Mouse (Mus musculus): ENCODE data around the gene Cfap54. TPM values are rescaled to one million over a fixed set of nuclear protein-coding genes. Genes with fewer than 3 reads are reported as not detected.

Cfap54 gene
- polyA plus RNA-seq, 1 experiment from 2014 or later = 0.07 TPM

DNA sequence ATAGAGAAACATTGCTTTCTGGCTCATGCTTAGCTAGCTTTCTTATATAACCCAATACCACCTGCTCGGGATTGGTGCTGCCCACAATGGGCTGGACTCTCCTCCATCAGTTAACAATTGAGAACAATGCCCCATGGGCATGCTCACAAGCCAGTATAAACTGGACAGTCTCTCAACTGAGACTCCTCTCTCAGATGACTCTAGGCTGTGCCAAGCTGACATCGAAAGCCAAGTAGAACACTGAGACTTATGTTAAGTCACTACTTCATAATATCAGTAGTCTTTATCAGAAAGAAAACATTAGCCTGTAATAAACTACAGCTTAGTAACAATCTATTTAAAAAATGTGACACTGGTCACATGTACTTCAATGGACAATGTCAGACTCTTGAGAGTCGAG lies 35.2 kb upstream of the Cfap54 start:
- WGBS = 79% methylated on average over 3 of the region's 3 CpGs
- ATAC-seq (ENCODE audit: insufficient number of reproducible peaks, insufficient read depth, low FRiP score, low TSS enrichment, low read depth) = no peak
- H3K9ac ChIP-seq = no peak overlapping the region
- no peaks in the 10 kb centered on the region for H3K36me3 ChIP-seq
- no peaks in the 10 kb centered on the region for H3K4me1 ChIP-seq
- H3K27me3 ChIP-seq = no peaks in the 10 kb centered on the region
- no peak overlapping the region for H3K4me2 ChIP-seq
- H3K9me3 ChIP-seq = no peaks in the 10 kb centered on the region
- H3K4me3 ChIP-seq = no peak overlapping the region
- no peak overlapping the region for H3K27ac ChIP-seq

DNA sequence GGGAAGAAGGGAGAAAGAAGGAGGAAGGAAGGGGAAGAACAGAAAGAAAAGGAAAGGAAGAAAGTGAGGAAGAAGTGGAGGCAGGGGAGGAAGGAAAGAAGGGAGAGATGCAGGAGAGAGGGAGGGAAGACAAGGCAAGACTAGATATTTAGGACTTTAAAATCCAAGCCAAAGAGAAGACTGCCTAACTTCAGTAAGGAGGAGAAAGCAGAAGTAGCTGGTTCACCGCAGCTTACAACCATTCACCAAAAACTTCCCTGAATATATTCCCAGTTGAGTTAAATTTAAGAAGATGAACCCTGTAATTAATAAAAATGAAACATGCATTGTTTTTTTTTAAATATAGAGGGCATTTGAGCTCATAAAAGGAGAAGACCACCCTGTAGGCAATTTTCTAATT lies 34.3 kb upstream of the Cfap54 start:
- no peaks in the 10 kb centered on the region for H3K4me1 ChIP-seq
- H3K4me3 ChIP-seq = no peak overlapping the region
- 93% methylated on average over 1 of the region's 1 CpGs for WGBS
- no peak for ATAC-seq (ENCODE audit: insufficient number of reproducible peaks, insufficient read depth, low FRiP score, low TSS enrichment, low read depth)
- H3K9ac ChIP-seq = no peak overlapping the region
- no peaks in the 10 kb centered on the region for H3K27me3 ChIP-seq
- H3K9me3 ChIP-seq = no peaks in the 10 kb centered on the region
- H3K27ac ChIP-seq = no peak overlapping the region
- no peak overlapping the region for H3K4me2 ChIP-seq
- no peaks in the 10 kb centered on the region for H3K36me3 ChIP-seq

DNA sequence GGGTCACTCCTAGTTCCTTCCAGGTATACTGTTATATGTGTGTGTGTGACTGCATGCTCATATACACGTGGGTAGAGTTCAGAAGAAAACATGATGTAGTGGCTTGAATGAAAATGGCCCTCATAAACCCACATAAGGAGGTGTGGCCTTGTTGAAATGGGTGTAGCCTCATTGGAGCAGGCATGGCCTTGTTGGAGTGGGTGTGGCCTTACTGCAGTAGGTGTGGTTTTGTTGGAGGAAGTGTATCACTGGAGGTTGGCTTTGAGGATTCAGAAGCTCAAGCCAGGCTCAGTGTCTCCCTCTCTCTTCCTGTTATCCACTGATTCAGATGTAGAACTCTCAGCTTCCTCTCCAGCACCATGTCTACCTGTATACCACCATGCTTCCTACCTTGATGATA lies 33.4 kb upstream of the Cfap54 start:
- WGBS = 76% methylated on average over 1 of the region's 1 CpGs
- H3K4me1 ChIP-seq = no peaks in the 10 kb centered on the region
- no peaks in the 10 kb centered on the region for H3K9me3 ChIP-seq
- no peak overlapping the region for H3K9ac ChIP-seq
- no peak overlapping the region for H3K27ac ChIP-seq
- no peaks in the 10 kb centered on the region for H3K27me3 ChIP-seq
- no peak overlapping the region for H3K4me2 ChIP-seq
- H3K36me3 ChIP-seq = no peaks in the 10 kb centered on the region
- no peak overlapping the region for H3K4me3 ChIP-seq
- no peak for ATAC-seq (ENCODE audit: insufficient number of reproducible peaks, insufficient read depth, low FRiP score, low TSS enrichment, low read depth)

DNA sequence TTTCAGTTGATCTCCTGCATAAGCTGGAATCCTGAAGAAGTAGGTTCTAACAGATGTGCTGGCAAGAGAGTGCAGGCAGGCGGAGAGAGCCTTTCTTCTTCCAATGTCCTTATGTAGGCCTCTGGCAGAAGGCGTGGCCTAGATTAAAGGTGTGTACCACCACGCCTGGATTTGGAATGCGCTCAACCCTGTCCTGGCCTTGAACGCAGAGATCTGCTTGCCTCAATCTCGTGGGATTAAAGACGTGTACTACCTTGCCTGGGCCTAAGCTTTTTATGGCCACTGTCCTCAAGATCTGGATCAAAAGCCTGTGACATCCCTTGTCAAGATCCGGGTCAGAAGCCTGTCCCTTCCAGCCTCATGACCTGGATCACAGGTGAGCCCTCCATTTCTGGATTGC lies 32.5 kb upstream of the Cfap54 start:
- H3K4me1 ChIP-seq = no peaks in the 10 kb centered on the region
- H3K9me3 ChIP-seq = no peaks in the 10 kb centered on the region
- no peak overlapping the region for H3K4me3 ChIP-seq
- no peaks in the 10 kb centered on the region for H3K36me3 ChIP-seq
- no peak overlapping the region for H3K9ac ChIP-seq
- WGBS = 85% methylated on average over 8 of the region's 8 CpGs
- no peaks in the 10 kb centered on the region for H3K27me3 ChIP-seq
- H3K27ac ChIP-seq = no peak overlapping the region
- no peak for ATAC-seq (ENCODE audit: insufficient number of reproducible peaks, insufficient read depth, low FRiP score, low TSS enrichment, low read depth)
- H3K4me2 ChIP-seq = no peak overlapping the region

DNA sequence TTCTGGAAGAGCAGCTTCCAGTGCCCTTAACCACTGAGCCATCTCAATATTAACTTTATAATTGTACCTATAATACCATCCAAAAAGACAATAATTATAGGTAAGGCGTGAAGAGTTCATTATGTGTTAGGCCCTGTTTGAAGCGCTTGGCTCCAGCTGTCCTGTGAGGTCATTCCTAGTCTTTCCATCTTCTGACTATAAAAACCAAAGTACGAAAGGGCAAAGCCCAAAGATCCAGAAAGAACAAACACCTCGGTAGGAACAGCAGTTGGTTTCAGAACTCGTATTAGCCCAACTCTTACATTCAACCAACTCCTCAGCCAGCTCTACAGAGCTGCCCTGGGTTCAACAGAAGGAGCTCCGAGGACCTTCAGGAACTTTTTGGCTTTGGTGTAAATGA lies 30.6 kb upstream of the Cfap54 start:
- Histone ChIP-seq H3K9me3 (no peaks in the 10 kb centered on the region), H3K4me3 (no peak overlapping the region), H3K36me3 (no peaks in the 10 kb centered on the region), H3K27me3 (no peaks in the 10 kb centered on the region), H3K4me2 (no peak overlapping the region), H3K4me1 (no peaks in the 10 kb centered on the region), H3K27ac (no peak overlapping the region), H3K9ac (no peak overlapping the region)
- ATAC-seq (ENCODE audit: insufficient number of reproducible peaks, insufficient read depth, low FRiP score, low TSS enrichment, low read depth) = no peak
- WGBS = 92% methylated on average over 6 of the region's 6 CpGs

DNA sequence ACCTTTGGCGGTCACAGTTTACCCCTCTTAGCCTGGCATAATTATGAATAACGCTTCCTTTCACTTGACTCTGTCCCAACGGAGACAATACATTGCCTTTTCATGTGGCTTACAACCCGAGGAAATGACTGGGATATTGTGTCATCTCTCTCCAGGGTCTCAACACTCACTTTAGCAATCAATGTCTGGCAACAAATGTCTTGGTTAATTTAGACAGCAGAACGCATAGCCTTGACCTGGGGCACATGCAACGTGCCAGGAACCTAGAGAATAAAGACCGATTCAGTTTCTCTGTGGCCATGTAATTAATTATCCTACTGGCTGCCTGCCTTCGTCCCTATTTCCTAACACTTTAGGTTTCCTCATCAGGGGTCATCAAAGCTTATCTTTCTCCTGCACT lies 30.0 kb upstream of the Cfap54 start:
- H3K9me3 ChIP-seq = no peaks in the 10 kb centered on the region

DNA sequence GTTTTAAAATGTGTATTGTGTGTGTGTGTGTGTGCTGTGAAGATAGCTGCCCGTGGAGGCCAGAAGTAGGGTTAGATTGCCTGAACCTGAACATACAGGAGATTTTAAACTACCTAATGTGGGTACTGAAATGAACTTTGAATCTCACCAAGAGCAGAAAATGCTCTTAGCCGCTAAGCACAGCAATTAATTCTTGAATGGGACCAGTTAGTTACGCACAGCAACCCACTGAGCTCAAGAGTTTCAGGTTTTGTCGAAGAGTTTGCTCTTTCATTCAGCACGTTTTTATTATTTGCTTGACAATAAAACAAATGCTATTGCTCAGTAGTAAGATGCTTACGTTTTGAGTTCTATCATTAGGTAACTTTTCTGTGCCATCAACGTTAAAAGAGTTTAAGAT lies 23.9 kb upstream of the Cfap54 start:
- Histone ChIP-seq H3K9ac (no peak overlapping the region), H3K4me3 (no peak overlapping the region), H3K4me2 (no peak overlapping the region), H3K4me1 (peaks cover 8% of the 10 kb centered on the region; the same call in 1 of the 2 replicates), H3K27ac (no peak overlapping the region), H3K9me3 (no peaks in the 10 kb centered on the region), H3K27me3 (no peaks in the 10 kb centered on the region), H3K36me3 (no peaks in the 10 kb centered on the region)
- 78% methylated on average over 7 of the region's 7 CpGs for WGBS
- ATAC-seq (ENCODE audit: insufficient number of reproducible peaks, insufficient read depth, low FRiP score, low TSS enrichment, low read depth) = no peak

More for the DNA sequence above, 30.0 kb upstream of the Cfap54 start:
- Histone ChIP-seq H3K4me2 (no peak overlapping the region), H3K4me3 (no peak overlapping the region), H3K9ac (no peak overlapping the region), H3K27ac (no peak overlapping the region), H3K36me3 (no peaks in the 10 kb centered on the region), H3K4me1 (no peaks in the 10 kb centered on the region), H3K27me3 (no peaks in the 10 kb centered on the region)
- WGBS = 59% methylated on average over 8 of the region's 8 CpGs
- ATAC-seq (ENCODE audit: insufficient number of reproducible peaks, insufficient read depth, low FRiP score, low TSS enrichment, low read depth) = no peak

DNA sequence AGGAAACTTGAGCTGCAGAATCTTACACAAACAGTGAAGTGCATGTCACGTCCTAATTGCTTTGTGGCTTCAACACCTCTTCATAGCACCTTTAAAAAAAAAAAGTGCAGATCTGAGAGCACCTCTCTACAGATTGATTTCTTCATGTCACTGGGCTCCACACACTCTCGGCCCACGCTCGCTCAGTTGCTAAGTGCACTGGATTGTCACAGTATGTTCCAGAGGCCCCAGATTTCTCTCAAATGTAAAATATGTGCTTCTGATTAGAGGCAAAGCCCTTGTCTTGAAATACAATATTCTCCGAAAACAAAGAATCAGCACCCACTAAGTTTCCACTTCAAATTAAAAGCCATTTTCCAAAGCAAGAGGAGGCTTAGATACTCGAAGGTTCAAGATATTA lies 22.9 kb upstream of the Cfap54 start:
- H3K27ac ChIP-seq = no peak overlapping the region
- no peaks in the 10 kb centered on the region for H3K36me3 ChIP-seq
- H3K4me3 ChIP-seq = no peak overlapping the region
- H3K9me3 ChIP-seq = no peaks in the 10 kb centered on the region
- peaks cover 8% of the 10 kb centered on the region; the same call in 1 of the 2 replicates for H3K4me1 ChIP-seq
- no peaks in the 10 kb centered on the region for H3K27me3 ChIP-seq
- ATAC-seq (ENCODE audit: insufficient number of reproducible peaks, insufficient read depth, low FRiP score, low TSS enrichment, low read depth) = no peak
- 36% methylated on average over 6 of the region's 6 CpGs for WGBS
- H3K4me2 ChIP-seq = no peak overlapping the region
- H3K9ac ChIP-seq = no peak overlapping the region

DNA sequence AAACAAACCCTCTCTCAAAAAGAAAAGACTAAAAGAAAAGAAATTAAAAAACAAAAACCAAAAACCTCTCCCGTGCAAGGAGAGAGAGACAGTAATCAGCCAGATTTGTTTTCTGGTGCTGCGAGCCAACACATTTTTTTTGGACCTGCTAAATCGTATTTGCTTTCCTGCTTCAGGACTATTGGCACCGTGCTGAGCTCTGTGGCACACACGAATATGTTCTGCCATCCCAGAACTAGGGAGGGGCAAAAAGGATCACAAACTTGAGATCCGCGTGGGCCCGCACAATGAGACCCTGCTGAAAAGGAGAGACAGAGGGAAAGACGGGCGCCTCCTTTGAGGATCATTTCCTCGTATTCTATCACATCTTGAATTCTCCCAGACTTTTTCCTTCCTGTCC lies 22.3 kb upstream of the Cfap54 start:
- Histone ChIP-seq H3K27me3 (no peaks in the 10 kb centered on the region), H3K4me1 (peaks cover 8% of the 10 kb centered on the region; the same call in 1 of the 2 replicates), H3K9me3 (no peaks in the 10 kb centered on the region), H3K36me3 (no peaks in the 10 kb centered on the region), H3K4me3 (no peak overlapping the region), H3K27ac (no peak overlapping the region), H3K9ac (no peak overlapping the region), H3K4me2 (no peak overlapping the region)
- 65% methylated on average over 11 of the region's 11 CpGs for WGBS
- no peak for ATAC-seq (ENCODE audit: insufficient number of reproducible peaks, insufficient read depth, low FRiP score, low TSS enrichment, low read depth)

DNA sequence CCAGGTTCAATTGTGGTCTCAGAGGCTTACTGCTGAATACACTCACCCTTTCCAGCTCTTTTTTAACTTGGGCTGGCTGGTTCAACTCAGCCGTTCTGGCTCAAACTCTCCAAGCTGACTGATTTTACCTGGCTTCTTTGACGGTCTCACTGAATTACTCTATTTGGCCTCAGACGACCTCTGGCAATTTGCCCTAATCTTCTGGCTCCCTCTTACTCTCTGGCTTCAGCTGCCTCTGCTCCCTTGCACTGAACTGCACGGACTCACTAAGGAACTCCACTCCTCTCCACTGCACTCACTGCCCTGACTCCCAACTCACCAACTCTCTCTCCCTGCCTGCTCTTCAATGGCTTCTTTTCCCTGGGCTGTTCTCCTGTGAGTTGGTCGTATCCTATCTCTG lies 20.9 kb upstream of the Cfap54 start:
- ATAC-seq (ENCODE audit: insufficient number of reproducible peaks, insufficient read depth, low FRiP score, low TSS enrichment, low read depth) = no peak
- no peaks in the 10 kb centered on the region for H3K9me3 ChIP-seq
- 43% methylated on average over 5 of the region's 5 CpGs for WGBS
- H3K36me3 ChIP-seq = no peaks in the 10 kb centered on the region
- H3K4me2 ChIP-seq = no peak overlapping the region
- H3K4me3 ChIP-seq = no peak overlapping the region
- H3K9ac ChIP-seq = no peak overlapping the region
- no peaks in the 10 kb centered on the region for H3K27me3 ChIP-seq
- peaks cover 8% of the 10 kb centered on the region; the same call in 1 of the 2 replicates for H3K4me1 ChIP-seq
- H3K27ac ChIP-seq = no peak overlapping the region

DNA sequence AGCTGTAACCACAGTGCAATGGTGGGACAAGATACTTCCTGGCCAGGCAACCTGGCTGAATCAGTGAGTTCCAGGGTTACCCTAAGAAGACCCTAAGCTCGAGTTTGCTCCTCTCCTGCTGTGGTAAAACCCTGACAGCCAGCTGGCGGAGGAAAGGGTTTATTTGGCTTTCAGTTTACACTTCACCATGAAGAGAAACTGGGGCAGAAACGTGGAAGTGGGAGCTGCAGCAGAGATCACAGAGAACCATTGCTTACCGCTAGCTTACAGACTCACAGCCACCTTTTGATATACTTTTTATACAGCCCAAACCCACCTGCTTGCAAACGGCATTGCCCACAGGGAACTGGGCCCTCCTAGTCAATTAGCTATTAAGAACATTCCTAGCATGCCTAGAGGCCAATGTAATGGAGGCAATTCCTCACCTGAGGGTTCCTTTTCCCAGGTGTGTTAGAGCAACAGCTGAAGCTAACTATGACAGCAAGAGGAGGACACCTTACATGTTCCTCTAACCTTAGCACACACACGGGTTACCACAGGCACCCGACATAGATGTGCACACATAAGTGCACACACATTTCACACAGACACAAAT lies 16.9 kb upstream of the Cfap54 start:
- H3K4me2 ChIP-seq = no peak overlapping the region
- no peak overlapping the region for H3K9ac ChIP-seq
- no peaks in the 10 kb centered on the region for H3K4me1 ChIP-seq
- H3K9me3 ChIP-seq = no peaks in the 10 kb centered on the region
- ATAC-seq (ENCODE audit: insufficient number of reproducible peaks, insufficient read depth, low FRiP score, low TSS enrichment, low read depth) = no peak
- H3K27ac ChIP-seq = no peak overlapping the region
- H3K4me3 ChIP-seq = no peak overlapping the region
- WGBS = 61% methylated on average over 7 of the region's 7 CpGs
- no peaks in the 10 kb centered on the region for H3K36me3 ChIP-seq
- no peaks in the 10 kb centered on the region for H3K27me3 ChIP-seq

DNA sequence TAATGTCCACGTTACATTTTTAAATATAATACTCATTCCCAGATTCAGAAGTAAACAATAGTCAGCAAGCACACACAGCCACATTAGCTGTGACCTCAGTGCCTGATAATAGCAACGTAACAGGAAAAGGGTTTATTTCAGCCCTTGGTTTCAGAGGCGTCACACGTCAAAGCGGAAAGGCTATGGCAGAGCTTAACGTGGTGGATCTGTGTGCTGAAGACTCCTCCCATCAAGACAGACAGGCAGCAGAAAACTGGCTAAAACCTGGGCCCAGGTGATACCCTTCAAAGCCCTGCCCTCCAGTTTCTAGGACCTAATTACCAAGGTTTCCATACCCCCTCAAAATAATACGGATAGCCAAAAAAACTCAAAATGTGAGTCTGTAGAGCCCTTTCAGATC lies 16.0 kb upstream of the Cfap54 start:
- Histone ChIP-seq H3K4me1 (no peaks in the 10 kb centered on the region), H3K27ac (no peak overlapping the region), H3K9me3 (no peaks in the 10 kb centered on the region), H3K36me3 (no peaks in the 10 kb centered on the region), H3K4me3 (no peak overlapping the region), H3K9ac (no peak overlapping the region), H3K27me3 (no peaks in the 10 kb centered on the region), H3K4me2 (no peak overlapping the region)
- ATAC-seq (ENCODE audit: insufficient number of reproducible peaks, insufficient read depth, low FRiP score, low TSS enrichment, low read depth) = no peak
- WGBS = 93% methylated on average over 7 of the region's 7 CpGs

DNA sequence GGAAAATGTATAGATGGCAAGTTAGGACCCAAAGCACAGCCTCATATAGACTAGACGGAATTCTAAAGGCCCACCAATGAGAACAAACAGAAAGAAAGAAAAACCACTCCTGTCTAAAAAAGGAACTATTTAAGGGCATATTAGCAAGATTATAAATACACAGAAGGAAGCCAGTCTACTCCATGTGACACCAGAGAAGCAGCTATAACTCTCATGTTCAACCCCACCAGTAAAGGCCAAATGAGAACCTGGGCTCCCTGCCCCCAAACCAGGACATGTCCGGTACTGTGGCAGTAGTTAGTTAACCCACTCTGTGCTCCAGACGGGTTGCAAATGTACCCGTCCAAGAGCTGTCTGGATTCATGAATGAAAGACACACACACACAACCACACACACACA lies 14.4 kb upstream of the Cfap54 start:
- Histone ChIP-seq H3K4me1 (no peaks in the 10 kb centered on the region), H3K9ac (no peak overlapping the region), H3K4me3 (no peak overlapping the region), H3K36me3 (no peaks in the 10 kb centered on the region), H3K9me3 (no peaks in the 10 kb centered on the region), H3K4me2 (no peak overlapping the region), H3K27ac (no peak overlapping the region), H3K27me3 (no peaks in the 10 kb centered on the region)
- ATAC-seq (ENCODE audit: insufficient number of reproducible peaks, insufficient read depth, low FRiP score, low TSS enrichment, low read depth) = no peak
- 66% methylated on average over 4 of the region's 4 CpGs for WGBS
